Mouse (Mus musculus) CH12.LX (cell line): ENCODE data around the gene Etl4.
"Not testable (repeated sequence)": the region's sequence is repeated elsewhere in the genome, so short reads cannot be mapped to it uniquely, and the experiment has no call there.

Experiments
- EP300 ChIP-seq: IDR thresholded peaks from 2 replicates; pipeline ENCODE4 v1.6.1; 2011; ENCODE audit warnings: low read length, improper control_type of control experiment
- RCOR1 ChIP-seq: conservative IDR thresholded peaks from 2 replicates; pipeline ENCODE4 v1.6.1; 2012; ENCODE audit warnings: low read depth, mild to moderate bottlenecking, inconsistent platforms, low read length, improper control_type of control experiment
- TCF12 ChIP-seq: IDR thresholded peaks from 2 replicates; pipeline ENCODE4 v1.6.1; 2014; ENCODE audit warnings: low read depth, mild to moderate bottlenecking, inconsistent platforms, low read length, improper control_type of control experiment
- USF1 ChIP-seq: IDR thresholded peaks from 2 replicates; pipeline ENCODE4 v1.6.1; 2014; ENCODE audit warnings: low read depth, mild to moderate bottlenecking, inconsistent platforms, low read length, improper control_type of control experiment

GRCm38 (mm10) chr2:20668276-20669030 lies 758.9 kb downstream of the Etl4 start:
- TF ChIP-seq USF1, RCOR1, EP300, TCF12: not testable (repeated sequence)
